Mouse (Mus musculus): ENCODE measurements around the gene Pde8b.

DNA sequence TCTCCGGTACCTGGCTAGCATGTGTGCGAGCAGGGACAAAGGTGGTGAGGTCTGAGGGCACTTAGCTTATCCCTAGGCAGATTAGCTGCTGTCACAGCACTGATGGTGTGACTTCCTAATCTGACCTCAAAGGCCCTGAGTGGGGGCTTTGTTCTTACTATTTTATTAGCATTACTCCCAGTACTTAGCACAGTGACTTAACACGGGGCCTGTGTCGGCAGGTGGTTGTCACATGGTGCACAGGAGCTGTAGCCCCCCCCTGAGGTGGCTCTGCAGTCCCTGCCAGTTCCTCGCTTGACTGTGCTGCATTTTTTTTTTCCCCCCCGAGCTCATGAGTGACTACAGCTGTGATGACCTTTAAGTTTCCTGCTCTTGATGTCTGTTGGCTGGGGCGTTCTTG, 271.1 kb downstream of the Pde8b start:
- TF ChIP-seq CTCF (IDR thresholded peaks at IDR 0.05; ENCODE audit: borderline replicate concordance, control insufficient read depth, extremely low read depth, insufficient read depth, low read length, poor library complexity) (no peak), POLR2A (IDR thresholded peaks at IDR 0.05; ENCODE audit: control insufficient read depth, extremely low read depth, insufficient read depth, low read length, poor library complexity) (no peak)
